Mouse (Mus musculus) left cerebral cortex, adult 18-20 months (tissue): Measurements from ENCODE around the gene Styx. TPM values are rescaled to one million over a fixed set of nuclear protein-coding genes. Genes with fewer than 3 reads are reported as not detected.
"Not testable (repeated sequence)": the region's sequence is repeated elsewhere in the genome, so short reads cannot be mapped to it uniquely, and the experiment has no call there.

ENCODE experiments used
- DNase-seq, 2 experiments: peaks; one replicate each; pipeline ENCODE4 v3.0.0; 2021 to 2022; ENCODE audit warnings: low spot score in 2 of 2, mixed read lengths in 1 of 2
- microRNA-seq, 2 experiments: library from miRNA; unstranded; fragments of <30 nt; microRNA quantifications; one replicate each; pipeline ENCODE4 v1.2.0; 2021
- total RNA-seq, 2 experiments: library from RNA; stranded (reverse); gene quantifications; 2 replicates each; pipeline ENCODE4 v1.2.3; 2021

The Styx gene
- total RNA-seq, 2 experiments from 2014 or later, result 15.3 to 15.4 TPM

DNA sequence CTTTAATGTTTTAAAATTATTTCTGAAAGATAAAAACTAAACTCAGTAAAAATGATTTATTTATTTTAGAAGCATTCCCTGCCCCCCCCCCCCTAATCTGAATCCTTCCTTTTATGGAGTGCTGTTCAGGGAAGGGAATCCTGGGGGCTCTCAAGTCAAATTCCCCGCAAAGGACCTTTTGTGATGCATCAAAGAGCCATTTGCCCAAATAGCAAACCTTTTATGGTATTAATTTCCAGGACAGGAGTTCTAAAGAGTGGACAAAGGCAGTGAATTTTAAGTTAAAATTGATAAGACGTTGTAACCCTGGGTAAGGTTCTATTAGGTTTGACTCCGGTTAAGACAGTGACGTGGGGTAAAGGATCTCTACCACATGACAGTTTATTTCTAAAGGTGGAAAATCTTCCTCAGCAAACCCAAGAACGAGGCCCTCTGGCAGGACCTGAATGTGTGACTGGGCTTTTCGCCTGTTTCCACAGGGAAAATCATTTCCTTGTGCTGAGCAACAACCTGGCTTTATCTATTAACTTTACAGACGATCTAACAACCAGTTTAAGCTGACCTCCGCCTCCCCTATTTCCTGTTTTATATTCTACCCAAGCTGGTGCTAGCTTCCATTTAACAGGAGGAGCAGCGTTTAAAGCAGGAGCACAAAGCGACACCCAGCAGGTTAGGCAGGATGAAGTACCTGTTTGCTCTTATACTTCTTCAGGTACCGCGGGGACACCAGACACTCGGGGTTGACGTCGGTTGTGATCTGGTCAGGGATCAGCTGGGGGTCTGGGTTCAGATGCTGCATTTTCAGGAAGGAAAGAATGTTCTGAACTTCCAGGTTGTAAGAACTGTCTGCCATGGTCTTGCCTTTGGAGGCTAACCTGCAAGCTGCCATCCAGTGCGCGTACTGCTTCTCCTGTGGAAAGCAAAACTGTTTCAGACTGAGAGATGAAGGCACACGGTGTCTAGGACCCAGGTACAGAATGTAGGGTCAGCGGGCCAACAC lies 113.4 kb downstream of the Styx start:
- DNase-seq, result no peak

DNA sequence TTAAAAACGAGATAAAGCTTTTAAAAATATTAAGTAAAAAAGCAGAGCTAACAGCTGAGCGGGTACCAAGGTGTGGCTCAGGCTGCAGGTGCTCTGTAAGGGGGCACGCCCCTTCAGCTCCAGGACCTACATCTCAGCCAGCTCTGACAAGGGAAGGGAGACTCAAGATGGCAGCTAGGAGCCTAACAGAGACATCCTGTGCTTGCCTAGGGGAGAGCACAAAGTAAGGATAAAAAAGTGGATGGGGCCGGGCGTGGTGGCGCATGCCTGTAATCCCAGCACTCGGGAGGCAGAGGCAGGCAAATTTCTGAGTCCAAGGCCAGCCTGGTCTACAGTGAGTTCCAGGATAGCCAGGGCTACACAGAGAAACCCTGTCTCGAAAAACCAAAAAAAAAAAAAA lies 115.5 kb downstream of the Styx start:
- not testable (repeated sequence) for DNase-seq

DNA sequence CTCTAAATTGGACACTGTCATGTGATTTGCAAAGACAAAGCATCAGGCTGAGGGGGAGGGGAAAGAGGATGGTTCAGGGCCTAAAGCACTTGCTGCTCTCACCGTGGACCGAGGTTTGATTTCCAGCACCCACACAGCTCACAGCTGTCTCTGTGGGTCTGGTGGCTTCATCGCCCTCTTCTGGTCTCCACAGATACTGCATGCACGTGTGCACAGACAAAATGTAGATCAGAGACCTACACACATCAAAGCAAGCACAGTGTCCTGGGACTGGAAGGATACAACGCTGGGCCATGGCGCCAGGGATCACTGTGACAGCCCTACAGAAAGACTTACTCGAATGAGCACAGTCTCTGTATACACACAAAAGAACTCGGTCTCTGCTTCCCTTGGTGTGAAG lies 118.6 kb downstream of the Styx start:
- DNase-seq, result no peak

Small RNA genes within 50 kb of the gene (microRNA-seq; reads per million reads assigned to microRNA genes)
- 0 reads per million in 2 experiments for gene Gm25353

Other genes with a start within 250 kb of the Styx start
- gene Gpr137c, start 131.4 kb upstream of the Styx start, total RNA-seq, result 10 to 100 TPM; 30.8 to 33.9 TPM
- gene Txndc16, start 130.8 kb upstream of the Styx start, total RNA-seq, result 10 to 100 TPM; 60.6 to 66.5 TPM
- 10 to 100 TPM; 39.4 to 46.0 TPM for gene Ero1l, start 32.3 kb upstream of the Styx start, total RNA-seq
- gene Psmc6, start 21.3 kb upstream of the Styx start, total RNA-seq, result 10 to 100 TPM; 89.8 to 93.3 TPM
- gene Gnpnat1, start 53.8 kb downstream of the Styx start, total RNA-seq, result 10 to 100 TPM; 19.1 to 21.1 TPM
- 100 to 1,000 TPM in 1 of 2 experiments, 10 to 100 TPM in 1; 88.1 to 109 TPM for gene Fermt2, start 179.0 kb downstream of the Styx start, total RNA-seq